Mouse (Mus musculus) bone marrow, adult 2 months (tissue): Measurements from ENCODE around the gene Mcm10.

Source experiments
- CTCF ChIP-seq: fragments of 200-500 bp; IDR thresholded peaks from 2 replicates; pipeline ENCODE4 v1.5.1; 2011; ENCODE audit warnings: low read length, control low read depth; ENCODE audit not compliant: control insufficient read depth, insufficient read depth
- POLR2A ChIP-seq: fragments of 200-500 bp; IDR thresholded peaks from 2 replicates; pipeline ENCODE4 v1.6.1; 2011; ENCODE audit warnings: low read depth, mild to moderate bottlenecking, control low read depth, low read length, borderline replicate concordance; ENCODE audit not compliant: control insufficient read depth

GRCm38 (mm10) chr2:4967806-4968205 is 44.8 kb downstream of the Mcm10 start:
- TF ChIP-seq CTCF (no peak), POLR2A (no peak)
